In genomic region chr2:118546798-118547165, GRCm38 (mm10) we compare ENCODE assay signal across 8 mouse cellular contexts. TPM values are rescaled to one million over a fixed set of nuclear protein-coding genes. Genes with fewer than 3 reads are reported as not detected.
A peak's percentile ranks its signal among the peaks of the same experiment; 100 is the strongest.
DNase-seq lines count a peak whose midpoint lies in the region; ATAC-seq and TF ChIP-seq lines count a peak whose summit lies in the region.

No protein-coding gene starts in this region.

- 0 out of 2 replicates have a peak, but pooled peaks cover 4% of the 10 kb centered on the region for H3K27me3 ChIP-seq in forebrain, embryonic 14.5 days (replicated peaks; ENCODE audit: control insufficient read depth, insufficient read depth, low read length)
- H3K27me3 ChIP-seq in forebrain, embryonic 15.5 days: no peaks in the 10 kb centered on the region
- H3K27me3 ChIP-seq in embryonic facial prominence, embryonic 12.5 days: no peaks in the 10 kb centered on the region
- no peaks in the 10 kb centered on the region for H3K27me3 ChIP-seq in limb, embryonic 15.5 days

- ATAC-seq in forebrain, embryonic 14.5 days: no peak
- ATAC-seq in forebrain, embryonic 15.5 days (replicated peaks): no peak
- ATAC-seq in embryonic facial prominence, embryonic 12.5 days (ENCODE audit: insufficient number of reproducible peaks, insufficient read depth, low FRiP score, low TSS enrichment): no peak
- ATAC-seq in limb, embryonic 15.5 days (ENCODE audit: insufficient number of reproducible peaks, low FRiP score, low TSS enrichment, low read depth): no peak
- ATAC-seq in monocyte, adult 5-6 weeks (replicated peaks; ENCODE audit: insufficient number of reproducible peaks, low FRiP score, low TSS enrichment, poor library complexity, severe bottlenecking): no peak

- WGBS in forebrain, embryonic 14.5 days: 52% methylated on average over 3 of the region's 3 CpGs
- 55% methylated on average over 3 of the region's 3 CpGs for WGBS in forebrain, embryonic 15.5 days
- 50% methylated on average over 3 of the region's 3 CpGs for WGBS in lung, adult 2 months
- 45% methylated on average over 3 of the region's 3 CpGs for WGBS in embryonic facial prominence, embryonic 12.5 days
- 60% methylated on average over 3 of the region's 3 CpGs for WGBS in limb, embryonic 15.5 days

- peaks cover 31% of the 10 kb centered on the region for H3K4me1 ChIP-seq in forebrain, embryonic 14.5 days (ENCODE audit: control insufficient read depth, insufficient read depth, low read length)
- H3K4me1 ChIP-seq in forebrain, embryonic 15.5 days: peaks cover 63% of the 10 kb centered on the region
- H3K4me1 ChIP-seq in lung, adult 2 months (ENCODE audit: control insufficient read depth, insufficient read depth, low read length): peaks cover 24% of the 10 kb centered on the region
- peaks cover 71% of the 10 kb centered on the region for H3K4me1 ChIP-seq in embryonic facial prominence, embryonic 12.5 days
- H3K4me1 ChIP-seq in limb, embryonic 15.5 days: peaks cover 78% of the 10 kb centered on the region

- H3K27ac ChIP-seq in forebrain, embryonic 14.5 days (ENCODE audit: low read depth, low read length): no peak overlapping the region
- H3K27ac ChIP-seq in forebrain, embryonic 15.5 days (replicated peaks): no peak overlapping the region
- peak overlapping the region; percentile 96 for H3K27ac ChIP-seq in embryonic facial prominence, embryonic 12.5 days
- peak overlapping the region; percentile 95 for H3K27ac ChIP-seq in limb, embryonic 15.5 days

- H3K4me3 ChIP-seq in forebrain, embryonic 14.5 days (ENCODE audit: low read depth, low read length): no peak overlapping the region
- no peak overlapping the region for H3K4me3 ChIP-seq in forebrain, embryonic 15.5 days
- no peak overlapping the region for H3K4me3 ChIP-seq in lung, adult 2 months (replicated peaks; ENCODE audit: extremely low read depth, low read depth, low read length)
- H3K4me3 ChIP-seq in embryonic facial prominence, embryonic 12.5 days: peak overlapping the region; percentile 2; the same call in 1 of the 2 replicates
- no peak overlapping the region for H3K4me3 ChIP-seq in limb, embryonic 15.5 days

- TF ChIP-seq CTCF in lung, adult 2 months (IDR thresholded peaks at IDR 0.05; ENCODE audit: insufficient read depth, low read length): no peak

- TF ChIP-seq POLR2A in lung, adult 2 months (IDR thresholded peaks at IDR 0.05; ENCODE audit: borderline replicate concordance, extremely low read depth, low read depth, low read length): no peak

- peak overlapping the region; percentile 17; the same call in 1 of the 2 replicates for H3K9ac ChIP-seq in forebrain, embryonic 14.5 days (ENCODE audit: low read length)
- no peak overlapping the region for H3K9ac ChIP-seq in forebrain, embryonic 15.5 days (replicated peaks)
- H3K9ac ChIP-seq in embryonic facial prominence, embryonic 12.5 days: peak overlapping the region; percentile 81; the same call in 1 of the 2 replicates
- no peak overlapping the region for H3K9ac ChIP-seq in limb, embryonic 15.5 days

- DNase-seq in forebrain, embryonic 14.5 days (ENCODE audit: low spot score): no peak
- DNase-seq in lung, adult 2 months: peak; percentile 22
- no peak for DNase-seq in lung, postnatal 10 days
- no peak for DNase-seq in urinary bladder, adult 18-20 months (ENCODE audit: low spot score in 2 of 2)

- no peak overlapping the region for H3K4me2 ChIP-seq in forebrain, embryonic 14.5 days (ENCODE audit: low read length)
- H3K4me2 ChIP-seq in forebrain, embryonic 15.5 days (replicated peaks): no peak overlapping the region
- peak overlapping the region; percentile 91 for H3K4me2 ChIP-seq in embryonic facial prominence, embryonic 12.5 days (replicated peaks)
- peak overlapping the region; percentile 70 for H3K4me2 ChIP-seq in limb, embryonic 15.5 days

- no peaks in the 10 kb centered on the region for H3K36me3 ChIP-seq in forebrain, embryonic 14.5 days (ENCODE audit: control insufficient read depth, insufficient read depth, low read length)
- no peaks in the 10 kb centered on the region for H3K36me3 ChIP-seq in forebrain, embryonic 15.5 days
- 0 out of 2 replicates have a peak, but pooled peaks cover 3% of the 10 kb centered on the region for H3K36me3 ChIP-seq in embryonic facial prominence, embryonic 12.5 days
- H3K36me3 ChIP-seq in limb, embryonic 15.5 days: no peaks in the 10 kb centered on the region

- no peaks in the 10 kb centered on the region for H3K9me3 ChIP-seq in forebrain, embryonic 14.5 days (replicated peaks; ENCODE audit: control insufficient read depth, low read length)
- no peaks in the 10 kb centered on the region for H3K9me3 ChIP-seq in forebrain, embryonic 15.5 days
- H3K9me3 ChIP-seq in embryonic facial prominence, embryonic 12.5 days: no peaks in the 10 kb centered on the region
- H3K9me3 ChIP-seq in limb, embryonic 15.5 days: no peaks in the 10 kb centered on the region

RNA-seq across cellular contexts. Expression of gene Bmf, which starts 2.7 kb away (rescaled TPM):
- 2.8 and 3.0 TPM in 2 replicates for polyA plus RNA-seq in forebrain, embryonic 14.5 days (2014; fragmentation: Nextera tagmentation; extraction: Ambion mirVana)
- 1.3 and 1.8 TPM in 2 replicates for polyA plus RNA-seq in forebrain, embryonic 15.5 days (2015; fragmentation: Nextera tagmentation; extraction: Ambion mirVana)
- polyA plus RNA-seq in lung, adult 2 months (2012; rRNA removed): 31.5 and 35.9 TPM in 2 replicates
- 6.6 and 7.1 TPM in 2 replicates for polyA plus RNA-seq in embryonic facial prominence, embryonic 12.5 days (2016; fragmentation: Nextera tagmentation; extraction: Ambion mirVana)
- polyA plus RNA-seq in limb, embryonic 15.5 days (2015; fragmentation: Nextera tagmentation; extraction: Ambion mirVana): 3.8 and 5.9 TPM in 2 replicates
- 21.5 to 42.1 TPM (median 35.4 TPM) in 3 replicates for total RNA-seq in monocyte, adult 5-6 weeks (2017)

RNA-seq across cellular contexts. Expression of gene Bub1b, which starts 51.2 kb away (rescaled TPM):
- 40.9 and 47.5 TPM in 2 replicates for polyA plus RNA-seq in forebrain, embryonic 14.5 days (2014; fragmentation: Nextera tagmentation; extraction: Ambion mirVana)
- 42.9 and 46.0 TPM in 2 replicates for polyA plus RNA-seq in forebrain, embryonic 15.5 days (2015; fragmentation: Nextera tagmentation; extraction: Ambion mirVana)
- 1.0 and 2.7 TPM in 2 replicates for polyA plus RNA-seq in lung, adult 2 months (2012; rRNA removed)
- polyA plus RNA-seq in embryonic facial prominence, embryonic 12.5 days (2016; fragmentation: Nextera tagmentation; extraction: Ambion mirVana): 99.8 and 106 TPM in 2 replicates
- 62.8 and 64.2 TPM in 2 replicates for polyA plus RNA-seq in limb, embryonic 15.5 days (2015; fragmentation: Nextera tagmentation; extraction: Ambion mirVana)
- total RNA-seq in monocyte, adult 5-6 weeks (2017): 9.5 to 15.1 TPM (median 11.3 TPM) in 3 replicates

Comparison
In these comparisons a context has a peak if more than half of its experiments do, and no peak if none do; other contexts are left out.
1. H3K9ac ChIP-seq: peak in forebrain, embryonic 14.5 days (single experiment) and embryonic facial prominence, embryonic 12.5 days (single experiment); none in forebrain, embryonic 15.5 days (single experiment) and limb, embryonic 15.5 days (single experiment).
2. H3K27ac ChIP-seq: peak in embryonic facial prominence, embryonic 12.5 days (single experiment) and limb, embryonic 15.5 days (single experiment); none in forebrain, embryonic 14.5 days (single experiment) and forebrain, embryonic 15.5 days (single experiment).
3. H3K4me2 ChIP-seq: peak in embryonic facial prominence, embryonic 12.5 days (single experiment) and limb, embryonic 15.5 days (single experiment); none in forebrain, embryonic 14.5 days (single experiment) and forebrain, embryonic 15.5 days (single experiment).
4. RNA of gene Bub1b, which starts 51.2 kb away (polyA plus RNA-seq): 99.8 to 106 TPM in embryonic facial prominence, embryonic 12.5 days, 62.8 to 64.2 TPM in limb, embryonic 15.5 days, 40.9 to 47.5 TPM in forebrain, embryonic 14.5 days and 42.9 to 46.0 TPM in forebrain, embryonic 15.5 days; 1.0 to 2.7 TPM in lung, adult 2 months; every median in the first group is over 10 times any median in the second.